Mouse (Mus musculus) midbrain, embryonic 16.5 days (tissue): Measurements from ENCODE around the gene Snrnp27. TPM values are rescaled to one million over a fixed set of nuclear protein-coding genes. Genes with fewer than 3 reads are reported as not detected.

Experiments
- ATAC-seq: fragments of 200-750 bp; cut with Nextera tagmentation; 2 replicates; pipeline ENCODE4 v1.8.0; 2017; ENCODE audit warnings: moderate TSS enrichment
- H3K27ac ChIP-seq: fragments of 300-500 bp; sonication (generic); 2 replicates; pipeline ENCODE4 v1.5.1; 2014; ENCODE audit warnings: mild to moderate bottlenecking, low read length, mixed read lengths
- H3K27me3 ChIP-seq: fragments of 300-500 bp; sonication (generic); 2 replicates; pipeline ENCODE4 v1.6.1; 2014; ENCODE audit warnings: low read depth, low read length, mixed read lengths; ENCODE audit not compliant: control insufficient read depth, insufficient read depth
- H3K36me3 ChIP-seq: fragments of 300-500 bp; sonication (generic); 2 replicates; pipeline ENCODE4 v1.6.1; 2014; ENCODE audit warnings: mild to moderate bottlenecking, low read length, moderate library complexity, mixed read lengths; ENCODE audit not compliant: control insufficient read depth, insufficient read depth
- H3K4me1 ChIP-seq: fragments of 300-500 bp; sonication (generic); 2 replicates; pipeline ENCODE4 v1.6.1; 2014; ENCODE audit warnings: mild to moderate bottlenecking, low read length, mixed read lengths; ENCODE audit not compliant: control insufficient read depth, insufficient read depth
- H3K4me2 ChIP-seq: fragments of 300-500 bp; sonication (generic); 2 replicates; pipeline ENCODE4 v1.6.1; 2014; ENCODE audit warnings: mild to moderate bottlenecking, low read length, mixed read lengths
- H3K4me3 ChIP-seq: fragments of 300-500 bp; sonication (generic); 2 replicates; pipeline ENCODE4 v1.5.1; 2014; ENCODE audit warnings: low read depth, mild to moderate bottlenecking, low read length, moderate library complexity, mixed read lengths
- H3K9ac ChIP-seq: fragments of 300-500 bp; sonication (generic); 2 replicates; pipeline ENCODE4 v1.6.1; 2014; ENCODE audit warnings: low read depth, low read length, mixed read lengths
- H3K9me3 ChIP-seq: fragments of 300-500 bp; sonication (generic); replicated peaks from 2 replicates; pipeline ENCODE4 v1.6.1; 2014; ENCODE audit warnings: mild to moderate bottlenecking, low read length, mixed read lengths; ENCODE audit not compliant: control insufficient read depth, poor library complexity, severe bottlenecking
- WGBS: fragments of 180-500 bp; shearing (Covaris S2); extraction: QIAGEN DNeasy Blood & Tissue Kit; methylation state at CpG from one replicate; pipeline ENCODE4 v1.1.7; 2014; 5-methylcytosine and 5-hydroxymethylcytosine counted together
- polyA plus RNA-seq: library from polyadenylated mRNA; unstranded; fragments of >200 nt; fragmentation: Nextera tagmentation; extraction: Ambion mirVana; gene quantifications from 2 replicates; pipeline ENCODE4 v1.2.1, GENCODE M21; 2015

The Snrnp27 gene
- polyA plus RNA-seq, 1 experiment from 2014 or later: 94.8 TPM

DNA sequence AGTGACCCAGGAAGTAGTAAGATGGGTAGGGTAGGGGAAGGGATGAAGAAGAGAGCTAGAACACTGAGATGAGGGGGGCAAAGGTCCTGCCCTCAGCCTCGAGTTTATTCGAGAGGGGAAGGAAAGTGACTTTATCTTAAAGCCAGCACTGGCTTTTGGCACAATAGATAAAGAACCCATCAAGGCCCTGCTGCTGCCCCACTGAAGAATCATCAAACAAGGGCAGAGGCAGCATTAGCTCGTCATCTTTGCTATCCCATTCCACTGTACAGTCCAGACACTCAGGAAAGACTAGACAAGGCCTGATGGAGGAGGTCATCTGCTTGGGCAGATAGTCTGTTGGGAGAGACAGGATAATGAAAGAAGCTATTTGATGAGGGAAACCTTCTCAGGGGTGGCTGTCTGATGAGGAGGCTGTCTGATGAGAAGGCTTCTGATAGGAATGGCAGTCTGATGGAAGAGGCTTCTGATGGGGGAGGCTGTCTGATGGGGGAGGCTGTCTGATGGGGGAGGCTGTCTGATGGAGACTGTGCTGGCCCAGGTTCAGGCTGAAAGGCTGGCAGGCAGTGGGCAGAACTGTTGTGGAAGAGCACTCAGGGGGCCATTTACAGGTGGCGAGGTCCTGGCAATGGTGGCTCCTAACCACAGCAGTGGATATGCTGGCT lies 47.0 kb downstream of the Snrnp27 start:
- no peak overlapping the region for H3K9ac ChIP-seq
- 75% methylated on average over 4 of the region's 4 CpGs for WGBS
- no peak for ATAC-seq

DNA sequence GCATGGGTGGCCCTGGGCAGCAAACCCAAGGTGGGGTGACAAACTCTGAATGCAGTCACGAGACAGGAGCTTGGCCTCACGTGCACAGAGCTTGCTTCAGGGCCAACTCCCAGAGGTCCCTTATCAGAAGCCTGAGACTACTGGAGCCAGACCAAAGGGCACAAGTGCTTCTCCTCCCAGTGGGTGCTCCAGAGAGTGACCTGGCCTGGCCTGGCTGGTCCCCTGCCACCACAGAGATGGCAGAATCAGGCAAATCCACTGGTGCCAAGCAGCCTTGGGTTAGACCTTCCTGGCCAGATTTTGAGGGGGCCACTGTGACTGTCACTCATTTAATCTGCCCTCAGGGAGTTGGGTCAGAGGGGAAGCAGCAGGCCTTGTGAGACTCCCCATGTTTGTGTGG lies 47.8 kb downstream of the Snrnp27 start:
- WGBS: 88% methylated on average over 2 of the region's 2 CpGs
- Histone ChIP-seq H3K4me3 (no peak overlapping the region), H3K27me3 (no peaks in the 10 kb centered on the region), H3K36me3 (no peaks in the 10 kb centered on the region), H3K27ac (no peak overlapping the region), H3K4me1 (no peaks in the 10 kb centered on the region), H3K9me3 (no peaks in the 10 kb centered on the region), H3K4me2 (no peak overlapping the region), H3K9ac (no peak overlapping the region)
- no peak for ATAC-seq

More for the DNA sequence above, 47.0 kb downstream of the Snrnp27 start:
- Histone ChIP-seq H3K4me3 (no peak overlapping the region), H3K4me2 (no peak overlapping the region), H3K36me3 (no peaks in the 10 kb centered on the region), H3K9me3 (no peaks in the 10 kb centered on the region), H3K27ac (no peak overlapping the region), H3K4me1 (no peaks in the 10 kb centered on the region), H3K27me3 (no peaks in the 10 kb centered on the region)

DNA sequence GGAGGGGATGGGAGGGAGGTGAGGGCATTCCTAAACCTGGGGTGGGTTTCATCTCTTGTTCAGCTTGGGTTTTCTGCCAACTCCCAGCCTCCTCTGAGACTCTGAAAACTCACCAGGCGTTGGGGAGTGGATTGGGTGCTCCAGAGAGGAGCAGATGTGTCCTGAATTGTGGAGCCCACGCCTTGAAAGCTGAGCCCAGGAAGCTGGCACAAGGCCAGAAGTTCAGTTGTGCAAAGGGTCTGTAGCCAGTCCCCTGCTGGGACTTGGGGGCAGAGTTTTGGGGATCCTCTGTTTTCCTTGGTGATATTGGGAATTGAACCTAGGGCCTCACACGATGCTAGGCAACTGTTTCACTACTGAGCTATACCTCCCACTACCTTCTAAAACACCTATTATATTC lies 54.2 kb downstream of the Snrnp27 start:
- Histone ChIP-seq H3K4me2 (no peak overlapping the region), H3K27me3 (no peaks in the 10 kb centered on the region), H3K36me3 (no peaks in the 10 kb centered on the region), H3K27ac (no peak overlapping the region), H3K4me1 (no peaks in the 10 kb centered on the region), H3K4me3 (no peak overlapping the region), H3K9ac (no peak overlapping the region), H3K9me3 (no peaks in the 10 kb centered on the region)
- no peak for ATAC-seq
- WGBS: 62% methylated on average over 3 of the region's 3 CpGs

DNA sequence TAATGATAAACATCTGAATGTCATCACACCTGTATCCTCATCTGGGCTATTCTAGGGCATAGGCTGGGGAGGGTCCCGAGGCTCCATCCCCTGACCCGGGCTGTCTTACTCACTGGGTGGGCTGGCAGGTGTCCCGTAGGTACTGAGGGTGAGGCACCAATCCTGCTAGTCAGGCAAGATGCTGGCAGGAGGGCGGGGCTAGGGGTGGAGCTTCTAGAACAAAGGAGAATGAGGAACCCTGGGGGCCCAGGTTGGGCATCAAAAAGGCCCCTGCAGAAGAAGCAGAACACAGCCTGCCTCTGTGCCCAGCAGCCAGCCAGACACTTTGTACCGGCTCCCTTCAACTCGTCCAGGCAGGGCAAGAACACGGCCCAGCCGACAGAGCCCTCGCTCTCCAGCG lies 56.4 kb downstream of the Snrnp27 start, which contains the start of gene Asprv1:
Asprv1 (plus strand) TSS at position 219 of the 400 bp plus-strand sequence.
- Histone ChIP-seq H3K9ac (no peak within 1 kb of the TSS), H3K4me3 (no peak within 1 kb of the TSS), H3K4me2 (no peak within 1 kb of the TSS), H3K36me3 (no peaks in the 10 kb centered on the region), H3K27ac (no peak within 1 kb of the TSS), H3K9me3 (no peaks in the 10 kb centered on the region), H3K27me3 (no peaks in the 10 kb centered on the region), H3K4me1 (no peaks in the 10 kb centered on the region)
- ATAC-seq: no peak
- WGBS: 47% methylated on average over 10 of the region's 10 CpGs

Other genes with a start within 250 kb of the Snrnp27 start
- 24.1 and 25.6 TPM in 2 replicates for gene C87436, start 246.1 kb downstream of the Snrnp27 start, polyA plus RNA-seq
- 190 and 269 TPM in 2 replicates for gene Pcbp1, start 158.2 kb downstream of the Snrnp27 start, polyA plus RNA-seq
- 0.45 and 0.62 TPM in 2 replicates for gene Asprv1, start 56.4 kb downstream of the Snrnp27 start, polyA plus RNA-seq
- gene Mxd1, start 15.4 kb downstream of the Snrnp27 start, polyA plus RNA-seq: 20.2 and 21.7 TPM in 2 replicates
- gene Gmcl1, start 48.9 kb upstream of the Snrnp27 start, polyA plus RNA-seq: 27.9 and 31.6 TPM in 2 replicates
- 4.6 TPM in 2 replicates for gene Anxa4, start 109.1 kb upstream of the Snrnp27 start, polyA plus RNA-seq
- 44.6 and 47.8 TPM in 2 replicates for gene Aak1, start 165.0 kb upstream of the Snrnp27 start, polyA plus RNA-seq